Mouse (Mus musculus) midbrain, embryonic 15.5 days (tissue): ENCODE results near the gene Rhpn2. TPM values are rescaled to one million over a fixed set of nuclear protein-coding genes. Genes with fewer than 3 reads are reported as not detected.

Experiments used
- ATAC-seq: fragments of 200-750 bp; cut with Nextera tagmentation; replicated peaks from 2 replicates; pipeline ENCODE4 v1.8.0; 2017; ENCODE audit warnings: moderate TSS enrichment
- H3K27ac ChIP-seq: fragments of 300-500 bp; sonication (generic); 2 replicates; pipeline ENCODE4 v1.5.1; 2015; ENCODE audit warnings: mild to moderate bottlenecking, inconsistent platforms
- H3K27me3 ChIP-seq: fragments of 300-500 bp; sonication (generic); replicated peaks from 2 replicates; pipeline ENCODE4 v1.6.1; 2015; ENCODE audit warnings: inconsistent platforms
- H3K36me3 ChIP-seq: fragments of 300-500 bp; sonication (generic); replicated peaks from 2 replicates; pipeline ENCODE4 v1.6.1; 2015; ENCODE audit warnings: inconsistent platforms
- H3K4me1 ChIP-seq: fragments of 300-500 bp; sonication (generic); 2 replicates; pipeline ENCODE4 v1.6.1; 2015; ENCODE audit warnings: inconsistent platforms
- H3K4me2 ChIP-seq: fragments of 300-500 bp; sonication (generic); 2 replicates; pipeline ENCODE4 v1.6.1; 2015; ENCODE audit warnings: inconsistent platforms, mild to moderate bottlenecking, moderate library complexity
- H3K4me3 ChIP-seq: fragments of 300-500 bp; sonication (generic); 2 replicates; pipeline ENCODE4 v1.5.1; 2015; ENCODE audit warnings: mild to moderate bottlenecking, inconsistent platforms
- H3K9ac ChIP-seq: fragments of 300-500 bp; sonication (generic); 2 replicates; pipeline ENCODE4 v1.6.1; 2015; ENCODE audit warnings: mild to moderate bottlenecking, inconsistent platforms
- H3K9me3 ChIP-seq: fragments of 300-500 bp; sonication (generic); 2 replicates; pipeline ENCODE4 v1.6.1; 2016; ENCODE audit warnings: inconsistent platforms
- WGBS: fragments of 180-500 bp; shearing (Covaris S2); methylation state at CpG from one replicate; pipeline ENCODE4 v1.1.7; 2015; ENCODE audit warnings: mixed read lengths; 5-methylcytosine and 5-hydroxymethylcytosine counted together
- polyA plus RNA-seq: library from polyadenylated mRNA; unstranded; fragments of >200 nt; fragmentation: Nextera tagmentation; extraction: Ambion mirVana; gene quantifications from 2 replicates; pipeline ENCODE4 v1.2.1, GENCODE M21; 2015

The Rhpn2 gene
- polyA plus RNA-seq, 1 experiment from 2014 or later, result 2.1 TPM

DNA sequence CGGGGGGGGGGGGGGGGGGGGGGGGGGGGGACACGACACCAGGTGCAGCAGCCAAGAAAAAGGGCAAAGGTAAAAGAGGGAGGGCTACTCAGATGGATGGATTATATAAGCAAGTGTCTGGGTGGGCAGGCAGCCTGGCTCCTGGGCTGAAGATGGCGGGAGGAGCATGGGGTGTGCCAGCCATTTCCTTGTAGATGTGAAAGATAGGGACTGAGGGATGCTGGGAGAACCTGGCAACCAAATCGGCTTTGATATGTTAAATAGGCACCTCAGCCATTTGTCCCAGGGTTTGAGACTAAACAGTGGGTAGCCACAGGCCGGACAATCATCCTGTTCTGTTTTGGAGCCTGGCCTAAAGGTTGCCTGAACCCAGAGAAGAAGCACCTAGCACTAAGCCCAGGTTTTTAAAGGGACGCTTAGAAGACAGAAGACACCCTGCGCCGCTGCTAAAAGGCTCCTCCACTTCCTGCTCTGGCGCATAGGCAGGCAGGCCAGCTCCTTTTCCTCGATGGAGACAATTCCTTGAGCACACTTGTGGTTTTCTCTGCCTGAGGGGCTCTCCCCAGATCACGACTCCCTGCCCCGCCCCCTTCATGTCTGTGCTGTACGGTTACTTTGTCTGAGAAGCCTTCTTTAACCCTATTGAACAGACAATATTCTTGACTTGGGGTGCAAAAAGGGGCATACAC is 11.1 kb upstream of the Rhpn2 start:
- ATAC-seq, result no peak
- Histone ChIP-seq H3K4me1 (peaks cover 6% of the 10 kb centered on the region), H3K9ac (no peak overlapping the region), H3K27ac (no peak overlapping the region), H3K27me3 (0 out of 2 replicates have a peak, but pooled peaks cover 4% of the 10 kb centered on the region), H3K4me2 (peak overlapping the region; percentile 14), H3K9me3 (no peaks in the 10 kb centered on the region), H3K36me3 (no peaks in the 10 kb centered on the region), H3K4me3 (no peak overlapping the region)
- 4% methylated on average over 12 of the region's 13 CpGs for WGBS

DNA sequence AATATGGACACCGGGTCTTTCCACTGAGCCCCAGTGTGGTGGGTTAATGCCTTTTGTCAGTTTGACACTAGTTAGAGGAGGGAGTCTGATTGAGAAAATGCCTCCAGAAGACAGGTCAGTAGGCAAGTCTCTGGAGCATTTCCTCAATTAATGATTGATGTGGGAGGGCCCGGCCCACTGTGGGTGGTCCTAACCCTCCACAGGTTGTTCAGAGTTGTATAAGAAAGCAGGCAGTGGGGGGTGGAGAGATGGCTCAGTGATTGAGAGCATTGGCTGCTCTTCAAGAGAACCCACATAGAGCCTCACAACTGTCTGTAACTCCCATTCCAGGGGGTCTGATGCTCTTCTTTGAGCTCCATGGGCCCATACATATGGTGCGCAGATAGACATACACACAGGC is 2.4 kb upstream of the Rhpn2 start:
- peaks cover 22% of the 10 kb centered on the region for H3K4me1 ChIP-seq
- no peak overlapping the region for H3K4me2 ChIP-seq
- ATAC-seq, result no peak
- 62% methylated on average over 3 of the region's 3 CpGs for WGBS
- H3K9me3 ChIP-seq, result no peaks in the 10 kb centered on the region
- peaks cover 20% of the 10 kb centered on the region for H3K27me3 ChIP-seq
- no peak overlapping the region for H3K9ac ChIP-seq
- no peak overlapping the region for H3K4me3 ChIP-seq
- H3K36me3 ChIP-seq, result no peaks in the 10 kb centered on the region
- H3K27ac ChIP-seq, result no peak overlapping the region

DNA sequence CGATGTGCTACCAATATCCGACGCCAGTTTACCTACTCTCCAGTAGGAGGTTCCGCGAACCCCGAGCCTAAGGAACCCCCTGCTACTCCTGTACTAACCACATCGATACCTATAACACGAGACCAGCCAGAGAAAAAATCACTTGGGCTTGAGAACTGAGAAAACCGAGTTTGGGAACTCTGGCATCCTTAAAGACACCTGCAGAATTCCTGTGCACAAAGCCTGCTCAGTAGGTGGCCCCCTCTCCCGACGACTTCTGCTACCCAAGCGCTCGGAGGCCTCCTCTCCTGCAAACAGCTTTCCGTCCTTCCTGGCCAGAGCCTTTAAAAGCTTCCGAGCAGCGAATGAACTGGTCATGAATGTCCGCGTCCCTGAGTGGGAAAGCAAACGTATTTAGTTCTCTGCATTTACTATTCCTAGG is 729 bp upstream of the Rhpn2 start:
- Histone ChIP-seq H3K4me2 (peak overlapping the region; percentile 99), H3K9ac (peak overlapping the region; percentile 48), H3K27ac (peak overlapping the region; percentile 67), H3K4me3 (peak overlapping the region; percentile 65), H3K27me3 (peaks cover 24% of the 10 kb centered on the region), H3K9me3 (no peaks in the 10 kb centered on the region), H3K4me1 (peaks cover 22% of the 10 kb centered on the region), H3K36me3 (no peaks in the 10 kb centered on the region)
- peak; percentile 53 for ATAC-seq
- 2% methylated on average over 19 of the region's 19 CpGs for WGBS

GRCm38 (mm10) chr7:35334527-35335452 is 820 bp downstream of the Rhpn2 start:
- Histone ChIP-seq H3K4me1 (peaks cover 22% of the 10 kb centered on the region), H3K4me2 (peak overlapping the region; percentile 99), H3K4me3 (peak overlapping the region; percentile 65), H3K27ac (no peak overlapping the region), H3K36me3 (no peaks in the 10 kb centered on the region), H3K9me3 (no peaks in the 10 kb centered on the region), H3K9ac (peak overlapping the region; percentile 51), H3K27me3 (peaks cover 27% of the 10 kb centered on the region)
- under 1% methylated on average over 51 of the region's 51 CpGs for whole genome bisulfite sequencing
- no peak; the same call in 1 of the 2 replicates for ATAC-seq

DNA sequence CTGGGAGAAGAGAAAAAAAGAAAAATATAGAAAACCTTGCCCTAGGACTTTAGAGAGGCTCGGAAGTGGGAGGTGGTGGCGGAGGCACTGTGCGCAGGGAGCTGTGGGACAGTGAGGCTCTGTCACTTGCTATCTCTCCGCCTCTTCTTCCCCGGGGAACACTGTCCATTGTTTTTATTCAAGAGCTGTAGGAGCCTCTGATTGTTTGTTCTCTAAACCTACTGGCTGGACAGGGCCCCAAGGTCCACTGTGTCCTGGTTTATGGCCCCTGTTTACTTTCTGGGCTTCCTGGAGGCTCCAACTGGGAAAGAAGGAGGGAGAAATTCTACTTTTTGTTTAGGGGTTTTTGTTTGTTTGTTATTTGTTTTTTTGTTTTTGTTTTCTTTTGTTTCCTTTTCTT is 6.2 kb downstream of the Rhpn2 start:
- Histone ChIP-seq H3K4me2 (no peak overlapping the region), H3K4me1 (peaks cover 6% of the 10 kb centered on the region), H3K9me3 (no peaks in the 10 kb centered on the region), H3K27me3 (peaks cover 23% of the 10 kb centered on the region), H3K27ac (no peak overlapping the region), H3K4me3 (no peak overlapping the region), H3K36me3 (no peaks in the 10 kb centered on the region), H3K9ac (no peak overlapping the region)
- no peak for ATAC-seq
- 20% methylated on average over 5 of the region's 5 CpGs for WGBS

DNA sequence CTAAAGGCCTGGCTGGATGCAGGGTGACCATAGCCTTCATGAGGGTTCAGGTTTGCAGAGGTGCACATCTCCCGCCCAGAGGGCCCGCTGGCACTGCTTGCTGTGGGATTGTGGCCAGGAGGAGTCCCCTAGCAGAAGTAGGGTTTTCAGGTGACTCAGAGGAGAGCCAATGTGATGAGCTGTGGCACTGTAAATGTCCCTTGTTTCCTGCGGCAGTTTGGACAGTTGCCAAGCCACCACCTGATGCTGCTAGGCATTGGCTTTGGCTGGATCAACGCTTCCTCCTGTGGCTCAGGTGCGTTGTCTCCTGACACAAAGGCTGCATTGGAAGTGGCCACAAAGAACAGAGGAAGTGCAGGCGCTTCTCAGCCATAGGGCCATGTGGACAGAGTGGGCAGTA is 7.3 kb downstream of the Rhpn2 start:
- H3K9me3 ChIP-seq, result no peaks in the 10 kb centered on the region
- no peaks in the 10 kb centered on the region for H3K4me1 ChIP-seq
- 85% methylated on average over 6 of the region's 6 CpGs for WGBS
- no peak overlapping the region for H3K27ac ChIP-seq
- no peaks in the 10 kb centered on the region for H3K36me3 ChIP-seq
- ATAC-seq, result no peak
- peaks cover 14% of the 10 kb centered on the region for H3K27me3 ChIP-seq
- no peak overlapping the region for H3K4me3 ChIP-seq
- no peak overlapping the region for H3K4me2 ChIP-seq
- H3K9ac ChIP-seq, result no peak overlapping the region

DNA sequence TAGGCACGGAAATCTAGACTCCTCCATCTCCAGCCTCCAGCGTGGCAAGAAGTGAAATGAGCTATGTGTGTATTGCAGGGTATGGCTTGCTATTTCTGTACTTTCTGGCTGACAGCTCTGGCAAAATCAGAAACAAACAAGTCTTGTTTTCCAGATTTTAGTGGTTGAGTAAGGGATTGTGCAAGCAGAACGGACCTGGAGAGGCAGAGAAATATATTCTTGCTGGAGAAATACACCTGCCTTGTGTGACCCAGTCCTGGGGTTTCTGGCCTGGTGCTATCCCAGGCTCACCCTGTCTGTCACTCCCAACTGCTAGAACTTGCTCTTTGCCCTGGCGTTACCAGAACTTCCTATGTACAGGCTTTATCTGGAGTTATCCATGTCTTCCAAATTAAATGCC is 8.5 kb downstream of the Rhpn2 start:
- H3K9me3 ChIP-seq, result no peaks in the 10 kb centered on the region
- H3K4me1 ChIP-seq, result no peaks in the 10 kb centered on the region
- no peak overlapping the region for H3K27ac ChIP-seq
- no peaks in the 10 kb centered on the region for H3K36me3 ChIP-seq
- 82% methylated on average over 4 of the region's 4 CpGs for WGBS
- no peak for ATAC-seq
- 0 out of 2 replicates have a peak, but pooled peaks cover 5% of the 10 kb centered on the region for H3K27me3 ChIP-seq
- H3K4me3 ChIP-seq, result no peak overlapping the region
- H3K4me2 ChIP-seq, result no peak overlapping the region
- no peak overlapping the region for H3K9ac ChIP-seq

- Histone ChIP-seq H3K27ac (no peak overlapping the region), H3K4me3 (no peak overlapping the region), H3K4me1 (no peaks in the 10 kb centered on the region), H3K9me3 (no peaks in the 10 kb centered on the region), H3K27me3 (no peaks in the 10 kb centered on the region), H3K36me3 (no peaks in the 10 kb centered on the region), H3K9ac (no peak overlapping the region), H3K4me2 (no peak overlapping the region)
- 94% methylated on average over 5 of the region's 5 CpGs for WGBS
- ATAC-seq, result no peak
Observed at GRCm38 (mm10) chr7:35344785-35345330, 10.9 kb downstream of the Rhpn2 start.

GRCm38 (mm10) chr7:35347918-35348700 is 14.1 kb downstream of the Rhpn2 start:
- H3K4me2 ChIP-seq, result no peak overlapping the region
- H3K9ac ChIP-seq, result no peak overlapping the region
- H3K9me3 ChIP-seq, result no peaks in the 10 kb centered on the region
- H3K27me3 ChIP-seq, result no peaks in the 10 kb centered on the region
- WGBS, result 81% methylated on average over 17 of the region's 18 CpGs
- no peak for ATAC-seq
- no peaks in the 10 kb centered on the region for H3K4me1 ChIP-seq
- H3K27ac ChIP-seq, result no peak overlapping the region
- no peaks in the 10 kb centered on the region for H3K36me3 ChIP-seq
- no peak overlapping the region for H3K4me3 ChIP-seq

- Histone ChIP-seq H3K36me3 (no peaks in the 10 kb centered on the region), H3K4me2 (no peak overlapping the region)
- ATAC-seq, result no peak
Observed at GRCm38 (mm10) chr7:35349022-35349421, 15.1 kb downstream of the Rhpn2 start.

DNA sequence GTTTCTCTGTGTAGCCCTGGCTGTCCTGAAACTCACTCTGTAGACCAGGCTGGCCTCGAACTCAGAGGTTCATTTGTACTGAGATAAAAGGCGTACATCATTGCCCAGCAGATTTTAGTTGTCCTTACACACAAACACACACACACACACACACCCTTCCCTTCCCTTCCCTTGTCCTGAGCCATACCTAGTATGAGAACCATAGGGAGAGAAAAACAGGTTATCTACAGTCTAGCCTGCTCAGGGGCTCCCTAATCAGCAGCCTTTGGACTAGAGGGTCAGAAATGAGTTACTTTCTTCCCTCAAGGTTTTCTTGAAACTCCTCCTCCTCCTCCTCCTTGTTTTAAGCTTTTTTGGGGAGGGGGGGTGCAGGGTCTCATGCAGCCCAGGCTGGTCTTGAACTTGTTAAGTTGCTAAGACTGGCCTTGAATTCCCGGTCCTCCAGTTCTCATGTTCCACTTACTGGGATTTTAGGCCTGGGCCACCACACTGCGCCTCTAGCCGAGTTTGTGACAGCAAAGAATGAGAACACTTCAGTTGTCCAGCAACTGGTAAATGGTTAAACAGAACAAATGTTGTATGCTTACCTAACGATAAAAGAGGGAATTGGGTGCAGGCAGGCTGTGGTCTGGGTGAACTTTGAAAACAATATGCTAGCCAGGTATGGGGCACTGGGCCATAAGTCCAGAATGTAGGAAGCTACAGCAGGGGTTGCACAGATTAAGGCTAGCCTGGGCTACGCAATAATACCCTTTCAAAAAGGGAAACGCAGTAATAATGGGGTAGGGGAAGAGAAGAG is 16.1 kb downstream of the Rhpn2 start:
- no peaks in the 10 kb centered on the region for H3K4me1 ChIP-seq
- no peak overlapping the region for H3K4me3 ChIP-seq
- no peaks in the 10 kb centered on the region for H3K27me3 ChIP-seq
- H3K9me3 ChIP-seq, result no peaks in the 10 kb centered on the region
- no peaks in the 10 kb centered on the region for H3K36me3 ChIP-seq
- no peak overlapping the region for H3K9ac ChIP-seq
- H3K4me2 ChIP-seq, result no peak overlapping the region
- 92% methylated on average over 8 of the region's 8 CpGs for WGBS
- no peak for ATAC-seq
- H3K27ac ChIP-seq, result no peak overlapping the region

More at GRCm38 (mm10) chr7:35349022-35349421, 15.1 kb downstream of the Rhpn2 start:
- Histone ChIP-seq H3K27me3 (no peaks in the 10 kb centered on the region), H3K9ac (no peak overlapping the region), H3K4me3 (no peak overlapping the region), H3K9me3 (no peaks in the 10 kb centered on the region), H3K4me1 (no peaks in the 10 kb centered on the region), H3K27ac (no peak overlapping the region)
- WGBS, result 88% methylated on average over 4 of the region's 4 CpGs
